Mouse (Mus musculus) brain, embryonic 14.5 days (tissue): ENCODE data around the gene Neu3. TPM values are rescaled to one million over a fixed set of nuclear protein-coding genes. Genes with fewer than 3 reads are reported as not detected.
A peak's percentile ranks its signal among the peaks of the same experiment; 100 is the strongest.
"Not testable (repeated sequence)": the region's sequence is repeated elsewhere in the genome, so short reads cannot be mapped to it uniquely, and the experiment has no call there.

Experiments
- DNase-seq: peaks from one replicate; pipeline ENCODE4 v3.0.0-alpha.2; 2011; ENCODE audit warnings: low read depth
- CTCF ChIP-seq: fragments of 200-500 bp; IDR thresholded peaks from 2 replicates; pipeline ENCODE4 v1.5.1; 2012; ENCODE audit warnings: inconsistent platforms, mild to moderate bottlenecking, moderate library complexity, borderline replicate concordance; ENCODE audit not compliant: insufficient read depth, insufficient read length; ENCODE audit errors: extremely low read depth
- POLR2A ChIP-seq: fragments of 200-500 bp; IDR thresholded peaks from 2 replicates; pipeline ENCODE4 v1.6.1; 2012; ENCODE audit warnings: mild to moderate bottlenecking, inconsistent platforms, borderline replicate concordance; ENCODE audit not compliant: poor library complexity, insufficient read depth, insufficient read length, severe bottlenecking; ENCODE audit errors: extremely low read depth
- polyA plus RNA-seq: library from polyadenylated mRNA; depleted of rRNA; stranded (reverse); fragments of >200 nt; gene quantifications from 2 replicates; pipeline ENCODE4 v1.2.3, GENCODE M21; 2012

The Neu3 gene
- polyA plus RNA-seq, 1 experiment = 2.2 TPM

DNA sequence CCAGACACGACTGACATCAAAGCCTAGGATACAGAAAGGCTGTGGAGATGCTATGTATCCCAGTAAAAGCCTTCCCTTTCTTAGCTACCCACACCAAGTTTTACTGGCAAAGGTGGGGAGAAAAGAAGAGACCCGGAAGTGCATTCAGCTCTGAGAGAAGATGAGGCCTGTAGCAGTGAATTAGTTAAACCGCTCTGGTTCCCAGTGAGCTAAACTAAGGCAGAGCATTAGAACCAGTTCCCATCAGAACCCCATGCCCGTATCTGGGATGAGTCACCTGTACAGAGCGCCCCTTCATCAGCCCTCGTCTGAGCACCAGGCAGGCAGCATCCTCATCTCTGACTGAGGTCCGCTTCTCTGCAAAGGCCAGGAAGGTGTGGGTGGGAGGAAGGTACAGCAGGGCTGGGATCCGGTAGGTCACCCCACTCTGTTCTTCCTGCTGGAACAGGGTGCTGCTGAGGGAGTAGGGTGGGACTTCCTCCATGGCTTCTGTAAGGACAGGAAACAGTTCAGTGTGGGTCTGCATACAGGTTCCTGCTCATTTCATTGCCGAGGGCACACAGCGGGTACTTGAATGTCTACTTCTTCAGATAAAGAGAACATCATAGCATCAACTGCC lies 5.1 kb downstream of the Neu3 start:
- TF ChIP-seq CTCF (no peak), POLR2A (no peak)
- no peak for DNase-seq

DNA sequence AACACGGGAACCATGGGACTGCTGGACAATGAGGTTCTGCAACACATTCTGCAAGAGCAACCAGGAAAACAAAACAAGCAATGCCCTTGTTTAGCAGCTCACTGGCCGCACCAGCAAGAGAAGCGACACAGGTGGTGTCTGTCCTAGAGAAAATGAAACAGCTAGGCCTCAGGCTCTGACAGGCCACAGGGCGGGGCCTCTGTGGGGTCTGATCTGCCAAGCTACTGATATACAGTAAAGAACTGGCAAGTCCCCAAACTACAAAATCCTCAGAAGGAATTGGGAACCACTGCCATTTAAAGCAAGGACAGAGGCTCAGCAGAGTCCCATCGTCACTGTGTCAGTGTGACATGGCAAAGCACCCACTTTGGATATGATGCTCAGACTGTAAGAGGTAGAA lies 5.8 kb downstream of the Neu3 start:
- TF ChIP-seq POLR2A (no peak), CTCF (no peak)
- no peak for DNase-seq

DNA sequence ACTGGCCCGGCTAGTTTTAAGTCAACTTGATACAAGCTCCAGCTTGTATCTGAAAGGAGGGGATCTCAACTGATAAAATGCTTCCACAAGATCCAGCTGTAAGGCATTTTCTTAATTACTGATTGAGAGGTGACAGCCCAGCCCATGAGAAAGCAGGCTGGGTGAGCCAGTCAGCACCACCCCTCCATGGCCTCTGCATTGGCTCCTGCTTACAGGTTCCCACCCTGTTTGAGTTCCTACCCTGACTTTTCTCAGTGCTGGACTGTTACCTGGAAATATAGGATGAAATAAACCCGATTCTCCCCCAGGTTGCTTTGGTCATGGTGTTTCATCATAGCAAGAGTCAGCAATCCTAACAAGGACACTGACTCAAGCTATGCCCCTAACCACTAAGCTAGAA lies 6.3 kb downstream of the Neu3 start:
- TF ChIP-seq CTCF (no peak), POLR2A (no peak)
- DNase-seq = no peak

DNA sequence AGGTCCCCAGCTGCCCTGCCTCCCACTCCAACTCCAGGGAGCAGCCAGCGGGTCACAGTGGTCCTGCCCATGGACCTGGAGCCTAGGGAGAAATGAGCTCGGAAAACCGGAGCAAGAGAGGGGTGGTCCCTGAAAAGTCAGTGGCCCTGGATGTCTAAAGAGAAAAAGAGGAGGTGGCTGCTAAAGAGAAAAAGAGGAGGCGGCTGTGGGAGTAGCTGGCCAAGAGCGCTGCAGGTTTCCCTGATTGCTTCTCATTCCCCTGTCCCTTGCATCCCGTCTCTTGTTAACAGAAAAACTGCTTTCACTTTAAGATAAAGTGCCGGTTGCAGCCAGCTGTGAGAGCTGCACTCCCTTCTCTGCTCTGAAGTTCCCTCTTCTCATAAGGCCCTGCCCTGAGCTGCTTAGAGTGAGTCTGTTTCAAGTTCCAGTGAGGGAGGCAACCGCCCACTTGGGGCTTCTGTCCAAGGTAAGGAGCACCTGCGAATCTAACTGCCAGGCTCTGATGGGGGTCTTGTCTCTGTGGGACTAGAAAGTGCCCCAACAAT lies 10.0 kb downstream of the Neu3 start:
- not testable (repeated sequence) for DNase-seq

DNA sequence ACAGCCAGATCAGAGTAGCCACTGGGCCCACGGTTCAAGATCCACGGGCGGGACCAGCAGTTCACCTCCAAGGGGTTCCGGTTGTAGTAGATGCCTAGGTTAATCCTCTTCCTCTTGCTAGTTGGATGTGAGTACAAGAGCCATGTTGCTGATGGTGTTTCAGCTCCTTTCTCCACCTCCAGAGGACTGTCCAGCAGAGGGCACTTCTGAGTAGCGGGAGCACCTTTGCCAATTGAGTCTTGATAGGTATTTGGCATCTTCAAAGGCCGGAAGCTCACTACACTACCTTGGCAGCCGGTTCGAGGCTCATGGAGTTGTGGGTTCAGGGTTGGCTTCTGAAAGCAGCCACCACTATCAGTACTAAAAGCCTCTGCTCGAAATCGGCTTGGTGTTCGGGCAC lies 14.8 kb downstream of the Neu3 start:
- no peak for DNase-seq
- TF ChIP-seq CTCF = peak; percentile 38; the same call in 1 of the 2 replicates
- no peak for TF ChIP-seq POLR2A

DNA sequence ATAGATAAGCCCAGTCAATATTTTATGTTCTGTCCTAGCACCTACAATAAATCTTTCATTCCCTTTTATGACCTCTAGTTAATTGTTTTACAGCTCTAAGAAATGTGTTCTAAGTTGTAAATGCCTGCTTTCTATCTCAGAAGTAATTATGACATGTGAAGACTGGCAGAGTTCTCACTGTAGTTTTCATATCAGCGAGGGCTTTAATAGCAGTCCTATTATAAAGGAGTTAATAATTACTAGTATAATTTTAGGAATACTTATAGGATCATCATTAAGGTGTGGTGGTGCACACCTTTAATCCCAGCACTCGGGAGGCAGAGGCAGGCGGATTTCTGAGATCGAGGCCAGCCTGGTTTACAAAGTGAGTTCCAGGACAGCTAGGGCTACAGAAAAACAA lies 16.6 kb downstream of the Neu3 start:
- DNase-seq = no peak
- TF ChIP-seq POLR2A = no peak
- TF ChIP-seq CTCF = no peak

DNA sequence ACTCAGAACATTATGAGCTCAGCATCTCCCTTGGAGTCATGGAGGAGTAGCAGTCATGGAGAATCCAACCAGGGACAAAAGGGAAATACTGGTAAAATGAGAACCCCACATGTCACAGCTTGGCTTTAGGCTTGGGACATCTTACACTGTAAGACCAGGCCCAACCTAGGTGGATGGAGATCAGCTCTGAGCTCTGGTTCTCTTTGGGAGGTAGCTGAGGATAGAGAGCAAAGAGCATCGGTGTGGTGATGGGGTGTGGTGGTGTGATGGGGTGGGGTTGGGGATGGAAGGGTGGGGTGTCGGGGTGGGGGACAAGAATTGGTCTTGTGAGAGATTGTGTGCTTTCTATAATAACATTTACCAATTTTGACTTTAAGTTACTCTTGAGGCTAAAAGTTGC lies 17.4 kb downstream of the Neu3 start:
- no peak for TF ChIP-seq CTCF
- TF ChIP-seq POLR2A = no peak
- DNase-seq = no peak

DNA sequence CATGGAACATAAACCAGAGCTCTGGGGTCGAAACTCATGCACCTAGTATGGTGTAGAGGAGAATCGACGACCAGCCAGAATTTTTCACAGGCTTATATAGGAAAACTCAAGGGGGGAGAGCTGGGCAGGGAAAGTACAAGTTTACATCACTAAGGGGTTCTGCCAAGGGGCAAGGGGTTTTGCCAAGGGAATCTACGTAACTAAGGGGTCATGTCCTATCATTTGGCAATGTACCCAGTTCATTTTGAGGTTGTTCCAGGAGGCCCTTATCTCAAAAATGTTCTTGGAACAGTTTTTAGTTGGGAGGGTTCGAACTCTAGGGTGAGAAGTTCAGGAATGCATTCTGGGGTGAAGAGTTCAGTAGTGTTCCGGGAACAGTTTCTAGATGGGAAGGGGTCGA lies 21.2 kb downstream of the Neu3 start:
- not testable (repeated sequence) for DNase-seq

GRCm38 (mm10) chr7:99805340-99805739 lies 22.9 kb downstream of the Neu3 start:
- TF ChIP-seq CTCF = no peak
- no peak for TF ChIP-seq POLR2A
- DNase-seq = no peak

- DNase-seq = not testable (repeated sequence)
Observed at GRCm38 (mm10) chr7:99804033-99804432, 24.2 kb downstream of the Neu3 start.

- TF ChIP-seq POLR2A (no peak), CTCF (no peak)
- DNase-seq = no peak
Observed at GRCm38 (mm10) chr7:99803535-99803934, 24.7 kb downstream of the Neu3 start.

GRCm38 (mm10) chr7:99799118-99799517 lies 29.1 kb downstream of the Neu3 start:
- TF ChIP-seq POLR2A = no peak
- TF ChIP-seq CTCF = no peak
- DNase-seq = no peak

DNA sequence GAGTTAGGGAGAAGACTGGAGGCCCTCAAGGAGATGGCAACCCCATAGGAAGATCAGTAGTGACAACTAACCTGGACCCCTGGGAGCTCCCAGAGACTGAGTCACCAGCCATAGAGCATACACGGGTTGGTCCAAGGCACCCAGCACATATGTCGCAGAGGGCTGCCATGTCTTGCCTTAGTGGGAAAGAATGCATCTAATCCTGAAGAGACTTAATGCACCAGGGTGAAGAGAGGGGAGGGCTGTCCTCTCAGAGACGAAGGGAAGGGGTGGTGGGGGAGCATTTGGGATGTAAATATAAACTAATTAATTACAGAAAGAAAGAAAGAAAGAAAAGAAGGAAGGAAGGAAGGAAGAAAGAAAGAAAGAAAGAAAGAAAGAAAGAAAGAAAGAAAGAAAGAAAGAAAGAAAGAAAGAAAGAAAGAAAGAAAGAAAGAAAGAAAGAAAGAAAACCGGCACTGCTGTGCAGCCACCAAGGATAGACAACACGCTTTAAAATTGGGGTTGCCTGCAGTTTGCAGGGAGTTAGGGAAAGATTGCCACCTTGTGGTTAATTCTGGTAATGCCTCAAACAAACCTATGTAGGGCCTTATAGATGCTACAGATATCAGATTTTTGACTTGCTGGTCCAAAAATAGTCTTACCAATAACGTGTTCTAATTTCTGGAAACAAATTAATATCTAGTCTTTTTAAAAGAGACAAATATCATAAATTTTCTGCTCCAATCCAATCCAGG lies 30.1 kb downstream of the Neu3 start:
- DNase-seq = peak; percentile 94
- peak; percentile 70; the same call in 1 of the 2 replicates for TF ChIP-seq CTCF
- TF ChIP-seq POLR2A = no peak

DNA sequence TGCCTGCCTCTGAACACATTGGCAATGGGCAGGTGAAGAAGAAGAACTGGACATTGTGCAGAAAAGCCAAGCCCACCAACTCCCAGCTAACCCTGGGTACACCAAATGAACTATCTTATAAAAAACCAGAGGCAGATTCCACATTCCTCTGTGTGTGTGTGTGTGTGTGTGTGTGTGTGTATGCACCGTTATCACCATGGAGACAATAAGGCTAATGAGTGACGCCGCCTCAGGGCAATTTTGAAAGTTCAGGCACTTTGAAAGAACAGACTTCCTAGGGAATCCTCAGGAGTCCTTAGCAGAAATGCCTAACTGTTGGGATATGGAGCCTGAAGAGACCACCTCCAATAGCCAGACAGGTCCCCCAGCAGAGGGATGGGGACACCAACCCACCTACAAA lies 31.0 kb downstream of the Neu3 start:
- DNase-seq = peak; percentile 27
- TF ChIP-seq POLR2A = no peak
- TF ChIP-seq CTCF = no peak
